Mouse (Mus musculus): ENCODE data around the gene Wtap.

DNA sequence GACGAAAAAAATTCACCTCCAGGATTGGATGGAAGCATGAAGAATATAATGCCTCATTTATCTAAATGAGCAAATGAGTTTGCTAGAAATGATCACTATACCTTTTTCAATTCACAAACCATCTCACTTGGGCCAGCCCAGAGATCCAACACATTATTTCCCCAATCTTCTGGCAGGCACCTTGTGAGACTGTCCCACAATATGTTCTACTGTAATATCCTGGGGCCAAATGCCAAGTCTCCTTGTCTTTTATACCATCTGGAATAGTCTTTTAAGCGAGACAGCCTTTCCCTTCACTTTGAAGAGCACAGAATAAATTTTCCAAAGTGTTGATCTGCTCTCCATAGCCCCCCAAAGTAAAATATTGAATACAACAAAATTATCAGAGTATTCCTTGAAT is 20.1 kb downstream of the Wtap start:
- TF ChIP-seq CTCF (IDR thresholded peaks at IDR 0.05; ENCODE audit: low read depth) (no peak), EP300 (IDR thresholded peaks at IDR 0.05; ENCODE audit: low read depth) (no peak)
